Mouse (Mus musculus) small intestine, adult 2 months (tissue): ENCODE measurements around the gene Brms1l. TPM values are rescaled to one million over a fixed set of nuclear protein-coding genes. Genes with fewer than 3 reads are reported as not detected.

ENCODE experiments used
- H3K27ac ChIP-seq: fragments of 200-500 bp; 2 replicates; pipeline ENCODE4 v1.5.1; 2012; ENCODE audit warnings: low read depth, low read length, control low read depth, inconsistent platforms; ENCODE audit not compliant: insufficient read depth
- H3K27me3 ChIP-seq: fragments of 200-500 bp; 2 replicates; pipeline ENCODE4 v1.6.1; 2012; ENCODE audit warnings: mild to moderate bottlenecking, moderate library complexity, low read length, inconsistent platforms; ENCODE audit not compliant: control insufficient read depth, insufficient read depth
- H3K36me3 ChIP-seq: fragments of 200-500 bp; 2 replicates; pipeline ENCODE4 v1.6.1; 2012; ENCODE audit warnings: mild to moderate bottlenecking, low read length, control low read depth, inconsistent platforms; ENCODE audit not compliant: control insufficient read depth, insufficient read depth
- H3K4me1 ChIP-seq: fragments of 200-500 bp; 2 replicates; pipeline ENCODE4 v1.6.1; 2012; ENCODE audit warnings: low read length, inconsistent platforms, mixed read lengths; ENCODE audit not compliant: control insufficient read depth, insufficient read depth, insufficient read length
- H3K4me3 ChIP-seq: fragments of 200-500 bp; 2 replicates; pipeline ENCODE4 v1.5.1; 2012; ENCODE audit warnings: low read depth, mild to moderate bottlenecking, control low read depth, inconsistent platforms, low read length, moderate library complexity
- CTCF ChIP-seq: fragments of 200-500 bp; IDR thresholded peaks from 2 replicates; pipeline ENCODE4 v1.5.1; 2012; ENCODE audit warnings: low read depth, mild to moderate bottlenecking, control low read depth, inconsistent platforms, low read length, moderate library complexity, mixed read lengths; ENCODE audit not compliant: insufficient replicate concordance, insufficient read length; ENCODE audit errors: extremely low read depth
- POLR2A ChIP-seq: fragments of 200-500 bp; IDR thresholded peaks from 2 replicates; pipeline ENCODE4 v1.6.1; 2012; ENCODE audit warnings: low read depth, mild to moderate bottlenecking, control low read depth, inconsistent platforms, low read length, moderate library complexity
- WGBS: fragments of 180-500 bp; shearing (Covaris S2); methylation state at CpG from one replicate; pipeline ENCODE4 v1.1.7; 2018; 5-methylcytosine and 5-hydroxymethylcytosine counted together
- polyA plus RNA-seq: library from polyadenylated mRNA; depleted of rRNA; stranded (reverse); fragments of >200 nt; gene quantifications from 2 replicates; pipeline ENCODE4 v1.2.3, GENCODE M21; 2012; rRNA removed

Gene Brms1l
- polyA plus RNA-seq, 1 experiment = 1.4 TPM

DNA sequence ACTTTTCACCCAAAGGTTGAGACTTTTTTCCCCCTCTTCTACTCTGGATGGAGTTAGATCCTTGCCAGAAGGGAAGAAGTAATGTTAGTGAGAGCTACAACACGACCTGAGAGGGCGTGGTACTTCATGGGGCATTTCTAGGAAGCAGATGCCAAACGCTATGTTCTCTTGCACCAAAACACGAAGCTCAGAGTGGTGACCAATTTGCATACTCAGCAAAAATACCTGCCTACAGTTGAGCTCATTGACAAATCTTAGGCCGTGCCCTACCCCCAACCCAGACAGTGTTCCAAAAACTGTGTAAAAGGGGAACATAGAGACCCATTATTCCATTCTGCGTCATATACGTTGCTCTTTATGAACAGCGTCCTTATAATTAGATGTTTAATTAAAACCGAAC, 77.1 kb downstream of the Brms1l start:
- TF ChIP-seq CTCF (no peak), POLR2A (no peak)

DNA sequence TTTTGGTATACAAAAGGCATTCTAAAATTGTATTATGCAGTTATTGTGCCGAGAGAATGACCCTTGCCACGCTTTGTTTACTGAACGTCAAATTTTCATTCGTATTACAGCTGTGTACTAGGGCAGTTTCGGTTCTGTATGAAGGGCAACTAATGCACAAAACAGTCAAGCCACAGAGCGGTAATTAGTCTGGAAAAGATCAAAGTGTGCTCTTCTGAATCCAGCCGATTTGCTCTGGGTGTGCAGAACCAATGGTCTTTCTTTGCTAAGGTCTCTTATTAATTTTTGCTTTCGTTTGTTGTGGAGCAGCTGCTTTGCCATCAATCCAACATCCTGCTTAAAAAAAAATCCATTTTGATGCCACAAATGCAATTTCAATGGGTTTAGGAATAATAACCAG, 80.1 kb downstream of the Brms1l start:
- no peak overlapping the region for H3K4me3 ChIP-seq
- WGBS = 71% methylated on average over 8 of the region's 8 CpGs
- TF ChIP-seq POLR2A = no peak
- TF ChIP-seq CTCF = no peak
- no peaks in the 10 kb centered on the region for H3K4me1 ChIP-seq
- no peak overlapping the region for H3K27ac ChIP-seq
- no peaks in the 10 kb centered on the region for H3K36me3 ChIP-seq
- H3K27me3 ChIP-seq = no peaks in the 10 kb centered on the region

More for the DNA sequence above, 77.1 kb downstream of the Brms1l start:
- WGBS = 75% methylated on average over 9 of the region's 9 CpGs
- Histone ChIP-seq H3K36me3 (no peaks in the 10 kb centered on the region), H3K27me3 (no peaks in the 10 kb centered on the region), H3K4me3 (no peak overlapping the region), H3K27ac (no peak overlapping the region), H3K4me1 (no peaks in the 10 kb centered on the region)

DNA sequence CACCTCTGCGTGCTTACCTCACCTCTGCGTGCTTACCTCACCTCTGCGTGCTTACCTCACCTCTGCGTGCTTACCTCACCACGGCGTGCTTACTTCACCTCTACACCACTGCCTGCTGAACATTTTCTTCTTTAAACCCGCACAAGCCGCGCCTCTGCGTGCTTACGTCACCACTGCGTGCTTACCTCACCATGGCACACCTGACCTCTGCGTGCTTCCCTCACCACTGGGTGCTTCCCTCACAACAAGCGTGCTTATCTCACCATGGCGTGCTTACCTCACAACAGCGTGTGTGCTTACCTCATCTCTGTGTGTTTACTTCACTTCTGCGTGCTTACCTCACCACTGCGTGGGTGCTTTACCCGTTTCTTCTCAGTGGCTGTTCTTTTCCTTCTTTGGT, 80.9 kb downstream of the Brms1l start:
- H3K27me3 ChIP-seq = no peaks in the 10 kb centered on the region
- no peak overlapping the region for H3K4me3 ChIP-seq
- no peaks in the 10 kb centered on the region for H3K36me3 ChIP-seq
- no peak overlapping the region for H3K27ac ChIP-seq
- TF ChIP-seq CTCF (no peak), POLR2A (no peak)
- H3K4me1 ChIP-seq = no peaks in the 10 kb centered on the region
- 90% methylated on average over 19 of the region's 19 CpGs for WGBS

Other genes with a start within 250 kb of the Brms1l start
- gene Insm2, start 236.9 kb upstream of the Brms1l start, polyA plus RNA-seq = not detected in 2 replicates
- 5.3 and 8.4 TPM in 2 replicates for gene Ralgapa1, start 15.2 kb upstream of the Brms1l start, polyA plus RNA-seq